Mouse (Mus musculus) neural tube, embryonic 12.5 days (tissue): ENCODE measurements at regions not wholly inside any gene's neighbourhood (a gene's known extent, or its start where the extent isn't known, plus 50 kb on each side); places are given as distances from the start of the nearest gene placed in this dataset.
A peak's percentile ranks its signal among the peaks of the same experiment; 100 is the strongest.

Experiments
- ATAC-seq: fragments of 200-750 bp; cut with Nextera tagmentation; 2 replicates; pipeline ENCODE4 v1.8.0; 2017; ENCODE audit warnings: low read depth, mild to moderate bottlenecking, moderate TSS enrichment, moderate library complexity; ENCODE audit not compliant: low FRiP score
- H3K27ac ChIP-seq: fragments of 300-500 bp; sonication (generic); 2 replicates; pipeline ENCODE4 v1.5.1; 2016
- H3K27me3 ChIP-seq: fragments of 300-500 bp; sonication (generic); replicated peaks from 2 replicates; pipeline ENCODE4 v1.6.1; 2016; ENCODE audit warnings: mild to moderate bottlenecking
- H3K36me3 ChIP-seq: fragments of 300-500 bp; sonication (generic); 2 replicates; pipeline ENCODE4 v1.6.1; 2016; ENCODE audit warnings: mild to moderate bottlenecking
- H3K4me1 ChIP-seq: fragments of 300-500 bp; sonication (generic); 2 replicates; pipeline ENCODE4 v1.6.1; 2016
- H3K4me2 ChIP-seq: fragments of 300-500 bp; sonication (generic); replicated peaks from 2 replicates; pipeline ENCODE4 v1.6.1; 2016; ENCODE audit warnings: mild to moderate bottlenecking
- H3K4me3 ChIP-seq: fragments of 300-500 bp; sonication (generic); 2 replicates; pipeline ENCODE4 v1.5.1; 2016
- H3K9ac ChIP-seq: fragments of 300-500 bp; sonication (generic); 2 replicates; pipeline ENCODE4 v1.6.1; 2016; ENCODE audit warnings: mild to moderate bottlenecking
- H3K9me3 ChIP-seq: fragments of 300-500 bp; sonication (generic); 2 replicates; pipeline ENCODE4 v1.6.1; 2016; ENCODE audit warnings: mild to moderate bottlenecking
- WGBS: fragments of 180-500 bp; shearing (Covaris S2); methylation state at CpG from one replicate; pipeline ENCODE4 v1.1.7; 2016; 5-methylcytosine and 5-hydroxymethylcytosine counted together

GRCm38 (mm10) chr6:78228883-78229282 is 141.6 kb upstream of the Reg3b start:
- Histone ChIP-seq H3K36me3 (no peaks in the 10 kb centered on the region), H3K4me3 (no peak overlapping the region), H3K4me2 (no peak overlapping the region), H3K9ac (no peak overlapping the region), H3K27me3 (no peaks in the 10 kb centered on the region), H3K4me1 (no peaks in the 10 kb centered on the region), H3K27ac (no peak overlapping the region), H3K9me3 (no peaks in the 10 kb centered on the region)
- no peak for ATAC-seq
- WGBS, result 94% methylated on average over 3 of the region's 3 CpGs

- H3K4me2 ChIP-seq, result no peak overlapping the region
- no peaks in the 10 kb centered on the region for H3K36me3 ChIP-seq
- H3K4me1 ChIP-seq, result no peaks in the 10 kb centered on the region
- 46% methylated on average over 1 of the region's 1 CpGs for WGBS
- no peak overlapping the region for H3K9ac ChIP-seq
- H3K9me3 ChIP-seq, result no peaks in the 10 kb centered on the region
- no peak for ATAC-seq
- H3K27me3 ChIP-seq, result no peaks in the 10 kb centered on the region
- H3K27ac ChIP-seq, result no peak overlapping the region
- no peak overlapping the region for H3K4me3 ChIP-seq
Observed at GRCm38 (mm10) chr6:78244404-78244803, 126.1 kb upstream of the Reg3b start.

GRCm38 (mm10) chr6:78245010-78245409 is 125.4 kb upstream of the Reg3b start:
- H3K4me1 ChIP-seq, result 0 out of 2 replicates have a peak, but pooled peaks cover under 1% of the 10 kb centered on the region
- H3K9ac ChIP-seq, result no peak overlapping the region
- H3K27me3 ChIP-seq, result no peaks in the 10 kb centered on the region
- H3K4me3 ChIP-seq, result no peak overlapping the region
- H3K4me2 ChIP-seq, result no peak overlapping the region
- H3K27ac ChIP-seq, result no peak overlapping the region
- no peaks in the 10 kb centered on the region for H3K9me3 ChIP-seq
- ATAC-seq, result no peak
- WGBS, result 90% methylated on average over 1 of the region's 1 CpGs
- H3K36me3 ChIP-seq, result no peaks in the 10 kb centered on the region

GRCm38 (mm10) chr6:78250053-78250452 is 120.4 kb upstream of the Reg3b start:
- no peaks in the 10 kb centered on the region for H3K27me3 ChIP-seq
- no peak overlapping the region for H3K9ac ChIP-seq
- ATAC-seq, result 0 out of 2 replicates have a peak, but pooled peaks have one; percentile 17
- H3K4me1 ChIP-seq, result peaks cover 7% of the 10 kb centered on the region; the same call in 1 of the 2 replicates
- 52% methylated on average over 1 of the region's 1 CpGs for WGBS
- H3K9me3 ChIP-seq, result no peaks in the 10 kb centered on the region
- H3K4me2 ChIP-seq, result no peak overlapping the region
- no peak overlapping the region for H3K4me3 ChIP-seq
- H3K36me3 ChIP-seq, result no peaks in the 10 kb centered on the region
- H3K27ac ChIP-seq, result no peak overlapping the region

GRCm38 (mm10) chr6:78250541-78250940 is 119.9 kb upstream of the Reg3b start:
- H3K9ac ChIP-seq, result no peak overlapping the region
- H3K4me1 ChIP-seq, result peaks cover 7% of the 10 kb centered on the region; the same call in 1 of the 2 replicates
- no peaks in the 10 kb centered on the region for H3K27me3 ChIP-seq
- 12% methylated on average over 2 of the region's 2 CpGs for WGBS
- no peak overlapping the region for H3K4me2 ChIP-seq
- ATAC-seq, result peak; percentile 87
- H3K9me3 ChIP-seq, result no peaks in the 10 kb centered on the region
- H3K27ac ChIP-seq, result no peak overlapping the region
- H3K36me3 ChIP-seq, result no peaks in the 10 kb centered on the region
- no peak overlapping the region for H3K4me3 ChIP-seq

- ATAC-seq, result no peak
- Histone ChIP-seq H3K4me1 (no peaks in the 10 kb centered on the region), H3K9me3 (no peaks in the 10 kb centered on the region), H3K4me3 (no peak overlapping the region), H3K36me3 (no peaks in the 10 kb centered on the region), H3K9ac (no peak overlapping the region), H3K27ac (no peak overlapping the region), H3K4me2 (no peak overlapping the region), H3K27me3 (no peaks in the 10 kb centered on the region)
- 70% methylated on average over 3 of the region's 3 CpGs for WGBS
Observed at GRCm38 (mm10) chr6:78271879-78272546, 98.4 kb upstream of the Reg3b start.

GRCm38 (mm10) chr6:78277993-78278715 is 92.3 kb upstream of the Reg3b start:
- H3K4me3 ChIP-seq, result no peak overlapping the region
- H3K9me3 ChIP-seq, result no peaks in the 10 kb centered on the region
- no peaks in the 10 kb centered on the region for H3K4me1 ChIP-seq
- no peaks in the 10 kb centered on the region for H3K36me3 ChIP-seq
- H3K4me2 ChIP-seq, result no peak overlapping the region
- H3K9ac ChIP-seq, result no peak overlapping the region
- no peak overlapping the region for H3K27ac ChIP-seq
- 58% methylated on average over 6 of the region's 6 CpGs for WGBS
- no peak for ATAC-seq
- H3K27me3 ChIP-seq, result no peaks in the 10 kb centered on the region

- no peak overlapping the region for H3K4me3 ChIP-seq
- no peak overlapping the region for H3K9ac ChIP-seq
- H3K27me3 ChIP-seq, result no peaks in the 10 kb centered on the region
- H3K36me3 ChIP-seq, result no peaks in the 10 kb centered on the region
- H3K9me3 ChIP-seq, result no peaks in the 10 kb centered on the region
- no peak overlapping the region for H3K27ac ChIP-seq
- no peak overlapping the region for H3K4me2 ChIP-seq
- no peak for ATAC-seq
- no peaks in the 10 kb centered on the region for H3K4me1 ChIP-seq
- WGBS, result 79% methylated on average over 5 of the region's 5 CpGs
Observed at GRCm38 (mm10) chr6:78280541-78280940, 89.9 kb upstream of the Reg3b start.

- H3K27ac ChIP-seq, result no peak overlapping the region
- ATAC-seq, result no peak
Observed at GRCm38 (mm10) chr6:78294647-78295046, 75.8 kb upstream of the Reg3b start.

GRCm38 (mm10) chr6:78303187-78303740 is 67.2 kb upstream of the Reg3b start:
- Histone ChIP-seq H3K4me3 (no peak overlapping the region), H3K4me2 (no peak overlapping the region), H3K36me3 (no peaks in the 10 kb centered on the region), H3K9me3 (no peaks in the 10 kb centered on the region), H3K9ac (no peak overlapping the region), H3K4me1 (no peaks in the 10 kb centered on the region), H3K27ac (no peak overlapping the region), H3K27me3 (no peaks in the 10 kb centered on the region)
- no peak for ATAC-seq
- 95% methylated on average over 1 of the region's 1 CpGs for WGBS

More at GRCm38 (mm10) chr6:78294647-78295046, 75.8 kb upstream of the Reg3b start:
- no peaks in the 10 kb centered on the region for H3K9me3 ChIP-seq
- no peaks in the 10 kb centered on the region for H3K4me1 ChIP-seq
- no peak overlapping the region for H3K4me2 ChIP-seq
- no peak overlapping the region for H3K4me3 ChIP-seq
- H3K9ac ChIP-seq, result no peak overlapping the region
- no peaks in the 10 kb centered on the region for H3K27me3 ChIP-seq
- 47% methylated on average over 1 of the region's 1 CpGs for WGBS
- H3K36me3 ChIP-seq, result no peaks in the 10 kb centered on the region
